Mouse (Mus musculus): ENCODE results near the gene Ulk4. TPM values are rescaled to one million over a fixed set of nuclear protein-coding genes. Genes with fewer than 3 reads are reported as not detected.

Ulk4 gene
- polyA plus RNA-seq, 1 experiment: 7.4 TPM

DNA sequence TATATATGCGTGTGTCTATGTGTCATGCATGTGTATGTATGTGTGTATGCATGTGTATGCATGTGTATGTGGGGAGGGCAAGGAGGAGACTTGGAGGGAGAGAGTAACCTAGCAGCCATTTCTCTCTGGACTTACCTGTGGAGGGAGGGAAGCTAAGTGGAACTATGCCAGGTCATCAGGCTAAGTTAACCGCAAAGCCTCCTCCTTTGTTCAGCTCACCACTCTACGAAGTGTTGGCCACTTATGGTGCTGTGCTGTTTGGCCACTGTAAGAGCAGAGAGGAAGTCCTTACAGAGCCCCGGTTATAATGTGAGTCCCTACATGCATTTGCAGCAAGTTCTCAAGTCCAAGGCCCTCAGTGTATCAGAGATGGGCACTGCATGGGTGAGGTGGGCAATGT, 300.1 kb downstream of the Ulk4 start:
- DNase-seq (ENCODE audit: low read depth): no peak

DNA sequence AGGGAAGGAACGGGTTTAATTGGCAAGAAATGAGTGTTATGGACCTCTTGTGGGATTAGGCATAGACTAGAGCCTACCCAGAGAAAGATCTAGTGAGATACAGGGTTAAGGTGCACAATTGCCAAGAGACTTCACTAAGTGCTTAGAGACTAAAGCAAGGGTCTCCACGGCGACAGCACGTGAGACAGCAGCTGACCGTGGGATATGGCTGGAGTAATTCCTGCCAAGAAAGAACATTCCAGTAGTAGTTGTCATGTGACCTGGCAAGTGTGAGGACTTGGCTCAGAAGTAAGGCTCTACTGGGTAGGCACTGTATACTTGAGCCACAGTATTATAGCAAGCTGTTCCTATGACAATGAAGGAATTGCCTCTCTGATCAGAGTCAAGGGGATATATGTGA, 300.8 kb downstream of the Ulk4 start:
- DNase-seq (ENCODE audit: low read depth): no peak

DNA sequence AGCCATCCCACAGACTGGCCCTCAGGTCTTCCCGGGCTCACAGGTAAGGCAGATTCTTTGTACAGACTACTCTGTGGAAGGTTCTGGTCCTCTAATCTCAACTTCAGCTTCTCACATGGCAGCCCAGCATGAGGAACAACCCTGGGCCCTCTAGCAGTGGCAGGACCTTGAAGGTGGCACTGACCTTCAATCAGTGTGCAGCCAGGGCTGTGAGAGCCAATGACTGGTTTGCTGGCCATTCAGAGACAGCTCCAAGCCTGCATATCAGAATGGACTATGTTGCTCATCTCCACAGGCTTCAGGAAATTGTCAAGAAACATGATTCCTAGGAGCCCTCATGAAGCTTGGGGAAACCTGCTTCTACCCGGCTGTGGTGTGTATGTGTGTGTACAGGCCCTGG, 302.8 kb downstream of the Ulk4 start:
- no peak for DNase-seq (ENCODE audit: low read depth)

DNA sequence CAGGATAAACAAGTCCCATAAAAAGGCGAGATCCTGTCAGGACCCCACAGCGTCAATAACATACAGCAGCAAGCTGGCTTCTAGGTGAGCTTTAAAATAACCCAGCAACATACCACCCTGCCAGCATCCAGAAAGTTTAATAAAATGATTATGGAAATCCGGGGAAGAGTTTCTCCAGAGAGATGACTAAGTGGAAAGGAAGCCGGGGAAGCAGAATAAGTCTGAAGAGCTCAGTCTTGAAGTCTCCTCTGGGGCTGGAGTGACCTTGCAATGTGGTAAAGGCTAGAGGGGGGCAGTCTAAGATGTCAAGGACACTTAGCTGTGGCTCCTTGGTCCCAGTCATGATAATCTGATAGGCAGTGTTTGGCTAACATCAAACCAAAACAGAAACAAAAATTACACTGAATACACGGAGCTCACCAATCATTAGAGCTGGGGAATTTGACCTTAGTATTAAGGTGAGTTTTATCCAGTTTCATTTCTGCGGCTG, 303.9 kb downstream of the Ulk4 start:
- no peak for DNase-seq (ENCODE audit: low read depth)

DNA sequence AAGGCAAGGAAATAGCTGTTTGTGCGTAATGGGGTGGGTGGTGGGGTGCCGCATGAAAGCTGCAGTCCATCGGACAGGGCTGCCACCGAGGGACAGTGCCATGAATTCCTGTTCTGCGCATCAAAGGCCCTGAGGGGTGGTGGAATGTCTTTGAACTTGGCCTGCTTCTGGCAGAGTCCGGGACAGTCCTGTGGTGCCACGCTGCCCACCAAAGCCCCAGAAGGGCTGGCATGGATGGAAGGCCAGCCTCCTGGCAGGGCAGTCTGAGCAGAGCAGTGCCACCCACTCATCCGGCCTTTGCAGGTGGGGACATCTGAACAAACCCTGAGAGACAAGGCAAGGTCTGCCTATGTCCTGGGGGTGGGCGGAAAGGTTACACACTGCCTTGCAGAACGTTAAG, 312.0 kb downstream of the Ulk4 start:
- DNase-seq (ENCODE audit: low read depth): no peak

DNA sequence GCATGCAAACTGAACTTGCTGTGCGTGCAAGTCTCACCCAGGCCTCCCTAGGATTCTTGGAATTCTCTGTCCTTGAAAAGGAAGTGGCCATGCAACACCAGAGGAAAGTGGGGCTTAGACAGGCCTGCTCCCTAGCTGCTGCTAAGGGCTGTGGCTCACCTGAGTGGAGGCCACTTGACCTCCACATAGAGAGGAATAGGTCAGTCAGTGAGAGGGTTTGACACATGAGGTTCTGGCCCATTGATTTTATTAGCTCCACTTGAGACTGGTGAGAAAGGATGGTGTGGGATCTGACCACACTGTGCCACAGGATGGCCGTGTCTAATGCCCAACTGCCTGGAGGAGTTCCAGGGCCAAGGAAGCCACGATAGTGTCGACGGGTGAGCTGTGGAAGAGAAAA, 312.8 kb downstream of the Ulk4 start:
- no peak for DNase-seq (ENCODE audit: low read depth)

DNA sequence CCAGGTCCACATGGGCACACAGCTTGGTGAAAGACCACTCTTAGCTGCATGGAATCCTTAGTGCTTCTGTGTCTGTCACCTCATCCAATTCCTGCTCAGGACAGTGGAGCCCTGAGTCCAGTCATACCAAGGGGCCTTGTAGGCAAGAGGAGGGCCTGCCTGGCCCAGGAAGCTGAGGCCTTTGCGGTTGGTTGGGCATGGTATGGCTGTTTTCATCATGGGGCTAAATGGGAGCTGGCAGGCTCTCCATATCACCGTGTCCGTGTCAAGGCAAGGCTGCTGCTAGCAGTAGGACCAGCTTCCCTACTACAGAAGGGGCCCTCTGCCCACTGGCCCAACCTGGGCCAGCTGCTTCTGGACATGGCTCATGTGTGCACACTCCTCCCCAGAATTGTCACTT, 313.3 kb downstream of the Ulk4 start:
- DNase-seq (ENCODE audit: low read depth): no peak

DNA sequence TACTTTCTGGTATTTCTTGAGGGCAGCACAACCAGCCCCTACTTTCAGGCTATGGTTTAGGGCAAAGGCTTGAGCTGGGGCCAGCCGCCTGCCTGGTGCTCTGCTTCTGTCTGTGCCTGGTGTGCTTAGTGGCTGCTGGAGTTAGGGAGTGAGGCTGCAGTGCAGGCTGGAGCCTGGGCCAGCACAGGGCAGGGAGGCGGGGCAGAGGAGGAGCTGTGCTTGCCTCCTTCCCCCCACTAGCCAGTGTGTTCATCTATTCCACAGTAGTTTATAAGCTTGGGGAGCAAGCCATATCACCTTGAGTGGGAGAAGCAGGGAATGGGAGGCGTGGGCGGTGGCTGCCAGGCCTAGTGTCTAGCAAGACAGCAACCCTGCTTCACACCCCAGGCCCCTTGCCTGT, 313.9 kb downstream of the Ulk4 start:
- DNase-seq (ENCODE audit: low read depth): no peak

DNA sequence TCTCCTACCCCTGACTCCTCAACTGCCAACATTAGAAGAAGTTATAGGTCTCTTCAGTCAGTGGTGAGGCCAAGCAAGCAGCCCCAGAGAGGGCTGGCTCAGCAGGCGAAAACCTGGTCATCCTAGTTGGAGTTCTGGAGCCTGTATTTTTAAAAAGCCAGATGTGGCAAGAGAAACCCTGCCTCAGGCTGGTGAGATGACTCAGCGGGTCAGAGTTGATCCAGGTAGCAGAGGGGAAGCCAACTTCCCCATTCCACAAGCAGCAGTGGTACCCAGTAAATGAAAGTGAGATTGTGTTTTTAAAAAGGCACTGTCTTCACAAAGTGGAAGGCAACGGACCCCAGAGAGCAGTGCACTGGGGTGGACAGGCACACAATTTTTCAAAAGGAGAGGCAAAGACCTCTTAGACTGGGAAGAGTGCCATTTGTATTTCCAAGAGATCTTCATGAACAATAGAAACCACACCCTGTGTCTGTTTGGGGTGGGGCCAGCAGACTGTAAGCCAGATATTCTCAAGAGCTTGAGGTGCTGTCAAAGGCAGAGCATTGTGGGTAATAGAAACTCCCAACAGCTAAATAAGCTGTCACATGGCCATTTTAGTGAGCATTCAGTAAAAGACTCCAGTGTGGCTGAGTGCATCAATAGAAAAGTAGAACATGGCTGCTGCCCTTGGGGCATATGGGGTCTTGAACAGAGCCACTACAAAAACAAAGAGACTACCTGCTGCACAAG, 314.9 kb downstream of the Ulk4 start:
- DNase-seq (ENCODE audit: low read depth): peak; percentile 79

DNA sequence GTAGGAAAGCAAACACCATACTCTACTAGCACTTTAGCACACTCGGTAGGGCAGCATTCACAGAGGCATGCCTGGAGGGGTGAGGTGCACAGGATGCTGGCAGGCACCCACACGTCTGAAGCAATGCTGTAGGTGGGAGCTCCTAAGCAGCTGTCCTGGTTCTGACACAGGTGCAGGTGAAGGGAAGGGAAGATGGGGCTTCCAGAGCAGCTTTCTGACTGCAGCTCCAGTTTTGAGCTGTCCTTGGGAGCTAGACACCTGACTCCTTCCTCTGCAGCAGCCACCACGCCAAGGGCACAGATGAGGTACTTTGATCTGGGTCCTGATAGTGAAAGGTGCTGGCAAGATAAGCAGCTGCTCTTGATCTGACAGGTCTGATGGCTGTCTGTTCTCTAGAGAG, 315.5 kb downstream of the Ulk4 start:
- DNase-seq (ENCODE audit: low read depth): no peak

DNA sequence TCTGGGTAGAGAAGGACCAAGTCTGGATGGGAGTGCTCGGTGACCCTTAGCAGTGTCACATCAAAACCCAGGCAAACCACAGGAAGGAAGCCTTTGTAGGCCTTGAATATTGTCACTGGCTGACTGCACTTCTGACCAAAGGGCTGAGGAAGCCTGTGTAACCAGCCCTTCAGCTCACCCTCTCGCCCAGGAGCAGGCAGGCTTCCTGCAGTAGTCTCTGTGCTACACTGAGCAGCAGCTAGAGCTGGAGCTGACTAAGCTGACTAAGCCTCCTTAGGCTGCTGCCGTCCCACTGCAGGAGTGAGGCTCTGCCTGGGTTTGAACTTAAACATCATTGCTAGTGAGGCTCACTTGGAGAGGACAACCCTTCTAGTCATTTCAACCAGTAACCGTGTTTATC, 316.4 kb downstream of the Ulk4 start:
- no peak for DNase-seq (ENCODE audit: low read depth)

DNA sequence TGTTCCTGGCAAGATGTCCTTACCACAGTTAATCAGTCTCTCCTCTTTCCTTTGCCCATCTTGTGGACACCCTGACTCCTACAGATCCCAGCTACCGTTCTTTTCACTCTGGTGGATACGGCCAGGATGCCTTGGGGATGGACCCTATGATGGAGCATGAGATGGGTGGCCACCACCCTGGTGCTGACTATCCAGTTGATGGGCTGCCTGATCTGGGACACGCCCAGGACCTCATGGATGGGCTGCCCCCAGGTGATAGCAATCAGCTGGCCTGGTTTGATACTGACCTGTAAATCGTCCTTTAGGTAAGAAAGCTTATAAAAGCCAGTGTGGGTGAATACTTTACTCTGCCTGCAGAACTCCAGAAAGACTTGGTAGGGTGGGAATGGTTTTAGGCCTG, 317.8 kb downstream of the Ulk4 start:
- no peak for DNase-seq (ENCODE audit: low read depth)

DNA sequence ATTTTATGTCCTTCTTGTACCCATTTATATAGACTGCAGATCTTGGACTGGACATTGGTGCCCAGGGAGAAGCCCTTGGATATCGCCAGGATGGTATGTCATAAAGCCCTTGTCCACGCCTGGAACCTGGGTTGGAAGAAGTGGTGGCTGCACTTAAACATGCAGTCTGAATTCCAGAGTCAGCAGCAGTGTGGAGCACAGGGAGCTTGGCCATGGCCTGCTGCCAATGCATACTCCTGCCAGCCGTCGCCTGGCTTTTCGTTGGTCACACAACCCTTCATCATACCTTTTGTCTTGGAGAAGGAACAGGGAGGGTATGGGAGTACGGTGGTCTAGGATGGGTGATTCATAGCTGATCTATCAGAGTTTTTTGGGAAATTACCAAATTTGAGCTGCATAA, 318.4 kb downstream of the Ulk4 start:
- DNase-seq (ENCODE audit: low read depth): no peak

DNA sequence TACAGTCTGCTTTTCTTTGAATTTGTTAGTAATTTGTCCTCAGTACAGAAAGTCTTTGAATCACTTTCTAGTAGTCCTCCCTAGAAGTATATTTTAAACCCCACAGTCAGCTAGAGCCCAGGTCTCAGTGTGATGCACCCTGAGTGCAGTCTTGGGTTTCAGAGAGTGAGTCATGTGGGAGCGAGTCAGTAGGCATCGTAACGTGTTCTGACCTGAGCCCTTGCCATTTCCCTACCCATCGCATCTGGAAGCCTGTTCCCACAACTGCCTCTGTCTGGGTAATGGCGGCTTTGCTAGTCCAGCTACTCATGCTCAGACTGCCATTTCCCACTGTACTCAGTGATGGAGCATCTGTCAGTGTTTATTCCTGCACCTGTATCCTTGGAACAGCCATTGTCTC, 318.9 kb downstream of the Ulk4 start:
- no peak for DNase-seq (ENCODE audit: low read depth)

DNA sequence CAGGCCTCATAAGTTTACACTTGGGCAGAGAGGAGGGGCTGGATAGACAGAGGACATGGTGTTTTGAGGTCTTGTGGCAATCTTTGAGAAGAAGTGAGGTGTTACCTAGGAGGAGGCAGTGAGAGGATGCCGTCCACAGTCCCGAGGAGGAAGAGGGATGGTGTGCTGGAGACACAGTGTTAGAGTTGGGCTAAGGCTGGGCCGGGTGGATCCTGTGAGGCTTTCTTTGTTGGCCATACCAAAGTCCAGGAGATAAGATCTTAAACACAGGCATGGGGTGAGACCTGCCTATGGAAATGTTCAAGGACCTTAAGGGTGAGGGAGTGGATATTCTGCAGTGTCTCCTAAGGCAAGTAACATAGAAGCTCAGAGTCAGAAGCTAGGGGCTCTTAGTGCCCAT, 325.1 kb downstream of the Ulk4 start:
- DNase-seq (ENCODE audit: low read depth): no peak

DNA sequence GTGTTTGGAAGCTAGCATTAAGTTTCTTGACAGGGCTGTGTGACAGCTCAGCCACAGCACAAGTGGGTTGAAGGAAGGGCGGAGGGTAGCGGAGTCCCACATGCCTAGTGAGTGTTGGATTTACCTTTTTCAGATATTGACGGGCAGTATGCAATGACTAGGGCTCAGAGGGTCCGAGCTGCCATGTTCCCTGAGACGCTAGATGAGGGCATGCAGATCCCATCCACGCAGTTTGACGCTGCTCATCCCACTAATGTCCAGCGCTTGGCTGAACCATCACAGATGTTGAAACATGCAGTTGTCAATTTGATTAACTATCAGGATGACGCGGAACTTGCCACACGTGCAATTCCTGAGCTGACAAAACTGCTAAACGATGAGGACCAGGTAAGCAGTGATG, 326.2 kb downstream of the Ulk4 start:
- no peak for DNase-seq (ENCODE audit: low read depth)

DNA sequence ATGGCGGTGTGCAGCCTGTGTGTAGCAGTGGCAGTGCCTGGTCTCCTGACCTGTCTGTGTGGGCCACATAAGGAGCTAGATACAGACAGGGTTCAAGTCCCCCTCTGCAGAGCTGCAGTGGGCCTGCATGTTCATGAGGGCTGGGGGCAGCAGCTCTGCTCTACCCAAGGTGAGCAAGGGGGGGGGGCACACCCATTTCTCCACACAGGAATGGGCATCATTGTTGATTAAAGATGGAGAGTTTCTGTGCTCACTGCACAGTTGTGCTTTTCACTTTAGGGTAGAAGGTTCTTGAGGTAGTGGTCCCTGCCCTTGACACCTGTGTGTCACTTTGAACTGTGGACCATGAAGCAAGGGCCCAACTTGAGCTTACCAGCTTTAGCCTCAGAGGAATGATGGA, 328.2 kb downstream of the Ulk4 start:
- DNase-seq (ENCODE audit: low read depth): no peak

DNA sequence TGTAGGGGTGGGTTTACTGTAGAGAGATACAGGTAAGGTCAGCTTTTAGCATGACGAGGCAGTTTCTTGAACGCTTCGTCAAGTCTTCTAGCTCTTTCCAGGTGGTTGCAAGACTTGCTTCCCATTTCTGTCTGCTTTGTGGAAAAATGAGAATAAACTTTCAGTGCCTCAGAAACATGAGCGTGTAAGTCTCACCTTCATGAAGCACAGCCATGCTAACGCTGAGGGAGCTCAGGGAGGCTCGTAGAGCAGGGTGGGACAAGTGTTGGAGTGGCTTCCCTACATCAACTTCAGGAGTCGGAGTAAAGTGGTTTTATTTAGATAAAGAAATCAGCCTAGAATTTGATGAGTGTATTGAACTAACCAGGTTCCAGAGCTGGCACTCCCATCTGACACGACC, 330.9 kb downstream of the Ulk4 start:
- no peak for DNase-seq (ENCODE audit: low read depth)

DNA sequence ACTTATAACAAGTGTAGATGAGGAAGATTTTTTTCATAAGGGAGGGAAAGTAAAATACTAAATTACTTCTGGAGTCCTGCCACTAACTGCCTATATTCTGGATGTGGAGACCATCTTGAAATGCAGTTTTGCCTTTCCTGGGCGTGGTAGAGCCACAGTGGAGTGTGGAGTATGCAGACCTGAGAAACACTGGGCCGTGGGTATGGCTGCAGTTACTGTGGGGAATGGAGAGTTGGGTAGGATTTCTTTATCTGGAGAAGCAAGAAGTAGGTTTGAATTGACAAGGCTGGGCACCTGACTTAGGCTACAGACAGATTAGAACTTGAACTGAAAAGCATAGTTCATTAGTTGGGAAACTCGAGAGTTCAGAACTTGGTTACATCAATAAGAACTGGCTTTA, 332.8 kb downstream of the Ulk4 start:
- no peak for DNase-seq (ENCODE audit: low read depth)

DNA sequence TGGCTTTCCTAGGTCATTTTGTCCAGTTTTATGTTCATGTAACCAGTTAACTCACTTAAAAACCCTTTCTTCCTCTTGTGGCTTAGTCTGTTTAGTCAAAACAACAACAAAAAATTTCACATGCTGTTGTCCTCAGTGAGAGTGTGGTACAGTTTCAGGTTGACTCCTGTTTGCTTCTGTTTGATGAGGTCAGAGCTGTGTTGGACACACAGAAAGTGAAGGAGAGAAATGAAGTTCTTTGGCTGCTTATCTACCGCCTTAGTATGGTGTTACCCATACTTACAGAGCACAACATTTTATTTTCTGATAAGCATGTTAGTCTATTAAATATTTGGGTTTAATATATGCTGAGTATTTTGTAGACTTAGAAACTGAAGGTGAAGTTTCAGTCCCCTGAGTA, 333.2 kb downstream of the Ulk4 start:
- no peak for DNase-seq (ENCODE audit: low read depth)

DNA sequence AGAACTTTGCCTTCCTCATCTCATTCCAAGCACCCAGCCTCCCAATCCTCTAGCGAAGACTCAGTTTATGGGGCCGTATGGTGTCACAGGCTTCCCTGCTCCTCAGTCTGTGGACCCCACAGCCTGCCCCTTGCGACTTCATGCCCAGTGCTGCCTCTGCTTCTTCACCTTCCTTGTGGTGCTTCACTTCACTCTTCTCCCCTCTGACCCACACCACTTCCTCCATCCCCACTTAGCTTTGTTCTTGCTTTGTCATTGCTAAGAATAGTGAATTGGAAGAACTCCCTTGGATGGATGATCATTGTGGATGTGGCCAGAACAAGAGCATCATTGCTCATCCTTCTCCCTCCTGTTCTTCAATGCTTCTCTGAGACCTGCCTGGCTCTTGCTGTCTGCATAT, 336.1 kb downstream of the Ulk4 start:
- DNase-seq (ENCODE audit: low read depth): no peak

DNA sequence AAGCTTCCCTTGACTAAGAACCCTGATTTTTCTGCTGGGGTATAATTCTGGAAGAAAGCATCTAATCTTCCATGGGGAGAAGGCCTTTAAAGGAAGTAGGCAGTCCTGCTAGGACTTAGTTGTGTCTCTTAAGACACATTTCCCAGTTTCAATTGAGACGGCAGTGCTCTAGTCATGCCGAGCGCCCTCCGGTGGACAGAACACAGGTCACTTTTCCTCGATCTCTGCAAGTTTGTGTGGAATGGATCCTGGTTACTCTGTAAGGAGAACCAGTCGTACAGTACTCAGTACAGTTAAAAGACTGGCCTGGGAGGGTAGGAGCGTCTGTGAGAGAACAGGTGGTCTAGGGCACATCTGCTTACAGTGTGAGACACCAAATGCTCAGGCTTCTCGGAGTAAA, 340.6 kb downstream of the Ulk4 start:
- no peak for DNase-seq (ENCODE audit: low read depth)

DNA sequence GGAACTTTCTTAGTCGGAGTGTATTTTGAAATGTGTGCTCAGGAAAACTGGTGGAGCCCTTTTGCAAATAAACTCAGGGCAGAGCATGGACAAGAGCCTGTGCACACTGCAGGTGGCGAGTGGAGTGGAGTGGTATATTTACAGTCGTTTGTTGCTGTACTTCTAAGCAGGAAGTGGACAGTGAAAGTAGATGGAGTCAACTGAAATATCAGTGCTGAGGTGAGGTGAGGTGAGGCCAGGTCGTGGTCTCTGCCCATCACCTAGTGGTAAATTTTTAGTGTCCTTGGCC, 341.4 kb downstream of the Ulk4 start:
- no peak for DNase-seq (ENCODE audit: low read depth)

DNA sequence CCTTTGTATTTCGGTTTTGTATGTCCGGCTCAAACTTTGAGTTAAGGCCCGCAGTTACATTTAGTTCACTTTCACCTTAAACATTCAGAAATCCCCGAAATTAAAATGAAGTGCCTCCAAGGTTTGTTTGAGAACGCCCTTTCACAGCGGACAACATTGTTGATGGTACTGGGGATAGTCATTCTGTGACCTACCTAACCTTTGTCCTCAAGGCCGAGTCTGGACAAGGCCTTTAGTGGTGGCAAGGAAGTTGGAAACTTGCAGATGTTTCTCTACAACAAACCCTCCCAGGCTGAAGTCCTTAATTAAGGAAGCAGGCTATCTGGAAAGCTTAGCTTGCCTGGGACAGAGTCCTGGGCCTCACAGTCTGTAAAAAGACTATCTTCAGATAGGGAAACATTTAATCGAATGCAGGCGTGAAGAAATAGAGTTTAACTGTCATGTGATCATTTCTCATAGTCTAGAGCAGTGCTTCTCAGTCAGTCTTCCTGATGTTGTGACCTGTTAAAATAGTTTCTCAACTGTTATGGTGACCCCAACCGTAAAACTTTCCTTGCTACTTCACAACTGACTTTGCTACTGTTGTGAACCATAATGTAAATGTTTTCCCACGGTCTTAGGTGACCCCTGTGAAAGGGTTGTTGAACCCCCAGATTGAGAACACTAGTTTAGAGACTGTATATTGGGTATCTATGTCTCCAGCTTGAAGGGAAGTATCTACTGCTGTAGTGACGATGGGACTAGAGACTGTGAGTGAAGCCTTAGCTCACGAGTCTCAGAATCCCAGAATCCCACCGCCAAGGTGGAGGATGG, 342.0 kb downstream of the Ulk4 start:
- no peak for DNase-seq (ENCODE audit: low read depth)

Measured in gonadal fat pad, adult 2 months (tissue).